23 mouse cellular contexts compared by ENCODE assay signal in genomic region chr5:151413617-151414016, GRCm38 (mm10). TPM values are rescaled to one million over a fixed set of nuclear protein-coding genes. Genes with fewer than 3 reads are reported as not detected.
DNase-seq lines count a peak whose midpoint lies in the region; ATAC-seq and TF ChIP-seq lines count a peak whose summit lies in the region.
"Had no signal": no experiment of that assay in that cellular context is flagged by ENCODE, and none has a peak within 500 bp of the region (broad histone marks: within the 10 kb centered on the region; RNA-seq: fewer than 3 reads in every experiment).

No protein-coding gene starts in this region.

- no peak for TF ChIP-seq CTCF in heart, adult 2 months (IDR thresholded peaks at IDR 0.05)

- no peak overlapping the region for H3K9ac ChIP-seq in heart, embryonic 11.5 days (ENCODE audit: low read depth, low read length)
- H3K9ac ChIP-seq in heart, adult 2 months (ENCODE audit: low read depth, low read length) = no peak overlapping the region
- no peak overlapping the region for H3K9ac ChIP-seq in liver, embryonic 11.5 days (ENCODE audit: low read depth, low read length)
- H3K9ac ChIP-seq: limb, embryonic 12.5 days; lung, embryonic 15.5 days had no signal

- intact Hi-C loops in heart, adult 2 months (cut with DNase I) = no loop called here

- no peaks in the 10 kb centered on the region for H3K9me3 ChIP-seq in heart, embryonic 11.5 days (replicated peaks; ENCODE audit: control insufficient read depth, low read length)
- no peaks in the 10 kb centered on the region for H3K9me3 ChIP-seq in liver, embryonic 11.5 days (ENCODE audit: control insufficient read depth, low read length)
- H3K9me3 ChIP-seq: forebrain, embryonic 10.5 days; hindbrain, embryonic 10.5 days; limb, embryonic 12.5 days; lung, embryonic 15.5 days had no signal

- no peak for TF ChIP-seq EP300 in heart, adult 2 months (IDR thresholded peaks at IDR 0.05; ENCODE audit: insufficient read depth, low read depth, low read length)

- H3K27me3 ChIP-seq in heart, embryonic 11.5 days (ENCODE audit: control insufficient read depth, insufficient read depth, low read length) = no peaks in the 10 kb centered on the region
- no peaks in the 10 kb centered on the region for H3K27me3 ChIP-seq in heart, adult 2 months (ENCODE audit: control insufficient read depth, insufficient read depth, low read length)
- no peaks in the 10 kb centered on the region for H3K27me3 ChIP-seq in liver, embryonic 11.5 days (replicated peaks; ENCODE audit: control insufficient read depth, insufficient read depth, low read length)
- H3K27me3 ChIP-seq: limb, embryonic 12.5 days; lung, embryonic 15.5 days had no signal

- H3K79me2 ChIP-seq in heart, adult 2 months (replicated peaks; ENCODE audit: control insufficient read depth, insufficient read depth, low read length) = no peaks in the 10 kb centered on the region

- 21% methylated on average over 3 of the region's 3 CpGs for WGBS in heart, embryonic 11.5 days (ENCODE audit: insufficient replicate concordance)
- 53% methylated on average over 3 of the region's 3 CpGs for WGBS in heart, adult 2 months
- WGBS in liver, embryonic 11.5 days = 29% methylated on average over 3 of the region's 3 CpGs

- no peak for DNase-seq in heart, adult 2 months
- DNase-seq in c-Kit-negative CD71-positive TER-119-positive erythroid progenitor cells, embryonic 14.5 days (ENCODE audit: low read depth, low spot score) = peak; percentile 49
- no peak for DNase-seq in liver, embryonic 11.5 days (ENCODE audit: low spot score)
- no peak for DNase-seq in ovary, adult 18-20 months (ENCODE audit: low spot score)
- no peak for DNase-seq in ovary, postnatal 10 days (ENCODE audit: low spot score)
- DNase-seq: adrenal gland, postnatal 25 days; cerebellum, postnatal 14 days; kidney, adult 8-10 months; kidney, postnatal 25 days; right cerebral cortex, postnatal 25 days; thymus, postnatal 36 days had no signal

- H3K4me3 ChIP-seq in heart, embryonic 11.5 days (ENCODE audit: low read depth, low read length) = no peak overlapping the region
- no peak overlapping the region for H3K4me3 ChIP-seq in heart, adult 2 months
- no peak overlapping the region for H3K4me3 ChIP-seq in liver, embryonic 11.5 days (ENCODE audit: low read depth, low read length)
- H3K4me3 ChIP-seq: forebrain, embryonic 10.5 days; hindbrain, embryonic 10.5 days; left cerebral cortex, adult 2 months; limb, embryonic 12.5 days; lung, embryonic 15.5 days had no signal

- H3K36me3 ChIP-seq in heart, embryonic 11.5 days (ENCODE audit: control insufficient read depth, insufficient read depth, low read length) = no peaks in the 10 kb centered on the region
- no peaks in the 10 kb centered on the region for H3K36me3 ChIP-seq in heart, adult 2 months (ENCODE audit: control insufficient read depth, insufficient read depth, low read length)
- H3K36me3 ChIP-seq in liver, embryonic 11.5 days (ENCODE audit: control insufficient read depth, insufficient read depth, low read length) = no peaks in the 10 kb centered on the region
- H3K36me3 ChIP-seq: forebrain, embryonic 10.5 days; hindbrain, embryonic 10.5 days; limb, embryonic 12.5 days; lung, embryonic 15.5 days had no signal

- ATAC-seq in heart, embryonic 11.5 days (replicated peaks; ENCODE audit: insufficient number of reproducible peaks, low FRiP score, low TSS enrichment) = peak; percentile 68
- ATAC-seq in liver, embryonic 11.5 days (replicated peaks; ENCODE audit: low FRiP score) = peak; percentile 81
- peak; percentile 54 for ATAC-seq in megakaryocyte-erythroid progenitor cell, adult 5-6 weeks (replicated peaks; ENCODE audit: low FRiP score, low TSS enrichment, poor library complexity, severe bottlenecking)

- peak overlapping the region; percentile 41; the same call in 1 of the 2 replicates for H3K27ac ChIP-seq in heart, embryonic 11.5 days (ENCODE audit: low read depth, low read length)
- H3K27ac ChIP-seq in heart, adult 2 months = no peak overlapping the region
- H3K27ac ChIP-seq in liver, embryonic 11.5 days (ENCODE audit: low read depth, low read length) = 0 out of 2 replicates have a peak overlapping the region, but pooled peaks have one; percentile 28
- H3K27ac ChIP-seq: forebrain, embryonic 10.5 days; hindbrain, embryonic 10.5 days; left cerebral cortex, adult 2 months; limb, embryonic 12.5 days; lung, embryonic 15.5 days had no signal

- peak overlapping the region; percentile 27 for H3K4me2 ChIP-seq in heart, embryonic 11.5 days
- peak overlapping the region; percentile 44; the same call in 1 of the 2 replicates for H3K4me2 ChIP-seq in liver, embryonic 11.5 days
- H3K4me2 ChIP-seq: limb, embryonic 12.5 days; lung, embryonic 15.5 days had no signal

- peaks cover 4% of the 10 kb centered on the region; the same call in 1 of the 2 replicates for H3K4me1 ChIP-seq in heart, embryonic 11.5 days (ENCODE audit: control insufficient read depth, insufficient read depth, low read length)
- peaks cover 4% of the 10 kb centered on the region; the same call in 1 of the 2 replicates for H3K4me1 ChIP-seq in heart, adult 2 months (ENCODE audit: control insufficient read depth, insufficient read depth, low read length)
- peaks cover 21% of the 10 kb centered on the region for H3K4me1 ChIP-seq in liver, embryonic 11.5 days (replicated peaks; ENCODE audit: control insufficient read depth, insufficient read depth, low read length)
- H3K4me1 ChIP-seq: limb, embryonic 12.5 days had no signal

- TF ChIP-seq POLR2A in heart, adult 2 months (IDR thresholded peaks at IDR 0.05; ENCODE audit: insufficient read depth, low read depth, low read length) = no peak

RNA-seq across cellular contexts. Expression of gene Gm42906, which starts 14.3 kb away (rescaled TPM):
- not detected in 2 replicates for polyA plus RNA-seq in heart, embryonic 11.5 days (2014; fragmentation: Nextera tagmentation; extraction: Ambion mirVana)
- 1 to 10 TPM in 1 of 2 experiments, not detected in 1; 2.9 TPM for total RNA-seq in heart, adult 2 months (2021)
- polyA plus RNA-seq in heart, adult 2 months (2012; rRNA removed) = not detected in 2 replicates
- not detected in 2 replicates for polyA plus RNA-seq in liver, embryonic 11.5 days (2014; fragmentation: Nextera tagmentation; extraction: Ambion mirVana)
- not detected in 2 replicates for total RNA-seq in megakaryocyte-erythroid progenitor cell, adult 5-6 weeks (2014; fragmentation: Nextera tagmentation)
- not detected in 2 replicates for total RNA-seq in megakaryocyte-erythroid progenitor cell, adult 5-6 weeks (2017)
- total RNA-seq: gastrocnemius, postnatal 4 days; left cerebral cortex, adult 2 months; midbrain, postnatal 0 days had no signal
- polyA plus RNA-seq: embryonic facial prominence, embryonic 11.5 days; forebrain, embryonic 10.5 days; heart, embryonic 14.5 days; hindbrain, embryonic 10.5 days; limb, embryonic 12.5 days; lung, embryonic 15.5 days; midbrain, postnatal 0 days; neural tube, embryonic 11.5 days had no signal
